Mouse (Mus musculus) hindbrain, embryonic 15.5 days (tissue): ENCODE measurements at regions not wholly inside any gene's neighbourhood (a gene's known extent, or its start where the extent isn't known, plus 50 kb on each side); places are given as distances from the start of the nearest gene placed in this dataset.

Source experiments
- ATAC-seq: fragments of 200-750 bp; cut with Nextera tagmentation; 2 replicates; pipeline ENCODE4 v1.8.0; 2017; ENCODE audit warnings: low read depth, moderate number of reproducible peaks, moderate TSS enrichment; ENCODE audit not compliant: low FRiP score
- H3K27ac ChIP-seq: fragments of 300-500 bp; sonication (generic); replicated peaks from 2 replicates; pipeline ENCODE4 v1.5.1; 2015; ENCODE audit warnings: mild to moderate bottlenecking, inconsistent platforms
- H3K27me3 ChIP-seq: fragments of 300-500 bp; sonication (generic); 2 replicates; pipeline ENCODE4 v1.6.1; 2015; ENCODE audit warnings: control low read depth, inconsistent platforms
- H3K36me3 ChIP-seq: fragments of 300-500 bp; sonication (generic); 2 replicates; pipeline ENCODE4 v1.6.1; 2015; ENCODE audit warnings: control low read depth, inconsistent platforms
- H3K4me1 ChIP-seq: fragments of 300-500 bp; sonication (generic); replicated peaks from 2 replicates; pipeline ENCODE4 v1.6.1; 2015; ENCODE audit warnings: control low read depth, inconsistent platforms
- H3K4me2 ChIP-seq: fragments of 300-500 bp; sonication (generic); 2 replicates; pipeline ENCODE4 v1.6.1; 2015; ENCODE audit warnings: moderate library complexity, mild to moderate bottlenecking, inconsistent platforms
- H3K4me3 ChIP-seq: fragments of 300-500 bp; sonication (generic); 2 replicates; pipeline ENCODE4 v1.5.1; 2015; ENCODE audit warnings: mild to moderate bottlenecking, inconsistent platforms
- H3K9ac ChIP-seq: fragments of 300-500 bp; sonication (generic); 2 replicates; pipeline ENCODE4 v1.6.1; 2015; ENCODE audit warnings: inconsistent platforms
- H3K9me3 ChIP-seq: fragments of 300-500 bp; sonication (generic); 2 replicates; pipeline ENCODE4 v1.6.1; 2016; ENCODE audit warnings: control low read depth, inconsistent platforms
- WGBS: fragments of 180-500 bp; shearing (Covaris S2); methylation state at CpG from one replicate; pipeline ENCODE4 v1.1.7; 2015; 5-methylcytosine and 5-hydroxymethylcytosine counted together

DNA sequence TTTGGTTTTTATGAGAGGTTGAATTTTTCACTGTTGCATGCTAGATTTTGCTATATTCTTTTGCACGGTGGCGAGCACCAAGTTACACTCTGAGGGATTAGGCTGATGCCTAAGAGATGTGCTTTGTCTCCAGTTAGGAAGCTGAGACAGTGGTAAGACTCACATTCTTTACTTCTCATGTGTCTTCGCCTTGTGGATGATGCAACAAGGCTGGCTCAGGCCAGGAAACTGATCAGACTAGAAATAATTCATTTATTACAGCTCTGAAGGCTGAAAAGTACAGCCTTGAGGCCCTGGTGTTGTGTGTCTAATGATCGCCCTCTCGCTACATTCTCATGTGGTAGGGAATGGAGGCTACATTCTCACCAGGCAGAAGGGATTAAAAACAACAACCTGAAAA, 441.6 kb upstream of the Cd180 start:
- Histone ChIP-seq H3K27me3 (no peaks in the 10 kb centered on the region), H3K36me3 (no peaks in the 10 kb centered on the region), H3K27ac (no peak overlapping the region), H3K4me1 (no peaks in the 10 kb centered on the region), H3K4me2 (no peak overlapping the region), H3K9ac (no peak overlapping the region), H3K9me3 (no peaks in the 10 kb centered on the region), H3K4me3 (no peak overlapping the region)
- ATAC-seq: no peak
- 97% methylated on average over 5 of the region's 5 CpGs for WGBS

DNA sequence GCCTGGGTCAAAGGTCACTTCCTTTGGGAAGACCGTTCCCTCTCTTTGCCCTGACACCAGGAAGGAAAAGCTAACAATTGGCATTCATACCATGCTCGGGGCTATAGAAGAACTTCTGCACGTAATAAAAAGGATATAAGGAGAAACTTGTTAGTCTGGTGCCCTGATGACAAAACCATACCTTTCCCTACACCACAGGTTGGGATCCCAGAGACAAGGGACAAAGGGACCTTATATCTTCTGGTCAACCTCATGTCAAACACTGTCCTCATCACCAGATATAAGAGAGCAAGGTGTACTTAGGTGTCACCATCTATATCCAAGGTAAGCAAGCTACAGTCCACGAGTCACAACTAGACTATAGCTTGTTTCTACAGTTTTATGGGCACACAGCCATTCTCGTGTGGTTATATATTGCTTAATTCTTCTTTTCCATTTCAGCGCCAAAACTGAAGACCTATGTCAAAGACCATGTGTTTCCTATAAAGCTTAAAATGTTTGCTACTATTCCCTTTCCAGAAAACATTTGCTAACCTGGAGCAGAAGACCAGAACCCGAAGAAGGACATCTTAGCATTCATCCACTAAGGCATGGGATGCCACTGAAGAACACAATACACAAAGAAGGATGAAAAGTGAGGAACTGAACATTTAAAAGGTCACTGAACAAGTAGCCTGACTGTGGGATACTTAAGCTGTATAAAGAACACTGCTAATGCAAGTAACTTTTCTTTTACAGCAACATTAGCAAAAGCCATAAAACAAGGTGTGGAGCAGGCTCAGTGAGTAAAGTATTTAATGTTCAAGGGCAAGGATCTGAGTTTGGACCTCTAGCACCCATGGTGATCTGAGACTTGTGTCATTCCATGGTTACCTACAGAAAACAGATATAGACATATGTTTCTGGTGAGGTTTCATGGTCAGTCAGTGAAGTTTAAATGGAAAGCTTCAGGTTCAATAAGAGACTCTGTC, 437.7 kb upstream of the Cd180 start:
- no peaks in the 10 kb centered on the region for H3K9me3 ChIP-seq
- H3K4me2 ChIP-seq: no peak overlapping the region
- no peak for ATAC-seq

DNA sequence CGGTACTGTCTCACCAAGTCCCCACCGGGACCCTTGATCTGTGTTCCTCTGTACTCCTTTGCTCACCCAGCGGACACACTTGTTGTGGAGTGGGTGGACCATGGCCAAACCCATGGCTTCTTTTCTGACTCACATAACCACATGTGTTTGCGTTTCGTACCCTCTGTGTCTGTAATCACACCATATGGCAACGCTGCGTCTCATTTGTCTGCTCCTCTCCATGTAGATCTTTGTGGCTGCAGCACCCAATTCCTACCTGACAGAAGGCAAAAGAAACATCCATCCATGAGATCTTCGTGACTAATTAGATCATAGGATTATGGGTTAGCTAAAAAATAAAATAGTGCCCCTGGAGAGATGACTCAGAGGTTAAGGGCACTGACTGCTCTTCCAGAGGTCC, 435.2 kb upstream of the Cd180 start:
- no peak overlapping the region for H3K4me3 ChIP-seq
- H3K4me2 ChIP-seq: no peak overlapping the region
- H3K36me3 ChIP-seq: no peaks in the 10 kb centered on the region
- 90% methylated on average over 8 of the region's 8 CpGs for WGBS
- no peaks in the 10 kb centered on the region for H3K27me3 ChIP-seq
- H3K9ac ChIP-seq: no peak overlapping the region
- H3K27ac ChIP-seq: no peak overlapping the region
- ATAC-seq: no peak
- H3K9me3 ChIP-seq: no peaks in the 10 kb centered on the region
- no peaks in the 10 kb centered on the region for H3K4me1 ChIP-seq

More for the DNA sequence above, 437.7 kb upstream of the Cd180 start:
- Histone ChIP-seq H3K27me3 (no peaks in the 10 kb centered on the region), H3K27ac (no peak overlapping the region), H3K9ac (no peak overlapping the region), H3K4me1 (no peaks in the 10 kb centered on the region), H3K36me3 (no peaks in the 10 kb centered on the region), H3K4me3 (no peak overlapping the region)
- 76% methylated on average over 7 of the region's 7 CpGs for WGBS

DNA sequence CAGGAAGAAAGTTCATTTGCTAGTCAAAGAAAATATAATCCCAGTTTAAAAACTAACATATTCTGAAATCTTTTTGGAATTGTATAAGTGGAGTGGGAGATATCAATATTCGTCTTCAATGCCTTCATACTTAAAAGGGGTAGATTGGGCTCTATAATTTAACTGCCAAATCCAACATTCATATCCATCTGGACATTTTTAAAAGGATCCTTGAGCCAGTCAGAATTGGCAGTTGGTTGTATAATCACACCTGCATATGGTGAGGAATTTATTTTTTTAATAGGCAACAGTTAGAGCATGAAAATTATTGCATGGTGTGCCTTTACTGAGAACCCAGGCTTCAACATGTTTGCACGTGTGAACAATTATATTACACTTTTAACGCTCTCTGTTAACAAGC, 419.5 kb upstream of the Cd180 start:
- 90% methylated on average over 3 of the region's 3 CpGs for WGBS
- H3K9ac ChIP-seq: no peak overlapping the region
- no peaks in the 10 kb centered on the region for H3K36me3 ChIP-seq
- H3K4me1 ChIP-seq: no peaks in the 10 kb centered on the region
- H3K9me3 ChIP-seq: no peaks in the 10 kb centered on the region
- no peak overlapping the region for H3K4me2 ChIP-seq
- no peak overlapping the region for H3K27ac ChIP-seq
- no peak overlapping the region for H3K4me3 ChIP-seq
- ATAC-seq: no peak
- no peaks in the 10 kb centered on the region for H3K27me3 ChIP-seq

DNA sequence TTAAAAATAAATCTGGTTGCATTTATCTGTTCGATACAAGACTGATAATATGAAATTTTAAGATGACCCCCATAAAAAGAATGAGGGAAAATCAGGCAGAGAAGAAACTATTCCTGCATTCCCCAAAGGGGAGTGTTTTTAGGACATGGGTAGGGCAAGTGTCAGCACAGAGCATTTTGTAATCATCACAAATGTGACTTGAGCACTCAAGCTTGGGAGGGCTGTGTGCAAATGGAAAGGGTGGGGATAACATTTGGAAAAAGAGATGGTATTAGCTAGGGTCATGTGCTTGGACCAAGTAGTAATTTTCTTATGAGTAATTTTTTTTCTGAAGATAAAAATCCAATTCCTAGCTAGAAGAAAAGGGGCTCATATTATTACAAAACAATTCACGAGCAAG, 418.1 kb upstream of the Cd180 start:
- no peak for ATAC-seq
- no peak overlapping the region for H3K4me3 ChIP-seq
- H3K9ac ChIP-seq: no peak overlapping the region
- no peaks in the 10 kb centered on the region for H3K4me1 ChIP-seq
- 91% methylated on average over 2 of the region's 2 CpGs for WGBS
- no peaks in the 10 kb centered on the region for H3K36me3 ChIP-seq
- no peak overlapping the region for H3K4me2 ChIP-seq
- no peak overlapping the region for H3K27ac ChIP-seq
- no peaks in the 10 kb centered on the region for H3K27me3 ChIP-seq
- no peaks in the 10 kb centered on the region for H3K9me3 ChIP-seq

DNA sequence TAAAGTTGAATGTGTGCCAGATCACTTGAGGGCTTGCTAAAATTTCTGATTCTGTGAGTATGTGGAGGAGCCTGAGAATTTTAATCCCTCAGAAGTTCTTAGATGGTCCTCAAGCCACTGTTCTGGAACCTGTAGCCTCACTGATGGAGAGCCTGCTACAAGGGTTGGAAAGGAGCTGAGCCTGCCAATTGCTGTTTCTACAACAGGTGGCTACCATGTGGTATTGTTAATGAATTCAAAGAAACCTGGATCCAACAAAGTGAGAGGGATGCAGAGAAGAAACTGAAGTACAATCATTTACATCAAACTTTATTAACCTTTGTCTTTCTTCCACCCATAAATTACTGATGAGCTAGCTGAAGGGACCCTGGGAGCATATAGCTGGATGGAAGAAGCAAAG, 416.5 kb upstream of the Cd180 start:
- H3K4me2 ChIP-seq: no peak overlapping the region
- H3K36me3 ChIP-seq: no peaks in the 10 kb centered on the region
- ATAC-seq: no peak
- no peaks in the 10 kb centered on the region for H3K9me3 ChIP-seq
- no peaks in the 10 kb centered on the region for H3K4me1 ChIP-seq
- no peak overlapping the region for H3K27ac ChIP-seq
- H3K27me3 ChIP-seq: no peaks in the 10 kb centered on the region
- no peak overlapping the region for H3K9ac ChIP-seq
- no peak overlapping the region for H3K4me3 ChIP-seq

DNA sequence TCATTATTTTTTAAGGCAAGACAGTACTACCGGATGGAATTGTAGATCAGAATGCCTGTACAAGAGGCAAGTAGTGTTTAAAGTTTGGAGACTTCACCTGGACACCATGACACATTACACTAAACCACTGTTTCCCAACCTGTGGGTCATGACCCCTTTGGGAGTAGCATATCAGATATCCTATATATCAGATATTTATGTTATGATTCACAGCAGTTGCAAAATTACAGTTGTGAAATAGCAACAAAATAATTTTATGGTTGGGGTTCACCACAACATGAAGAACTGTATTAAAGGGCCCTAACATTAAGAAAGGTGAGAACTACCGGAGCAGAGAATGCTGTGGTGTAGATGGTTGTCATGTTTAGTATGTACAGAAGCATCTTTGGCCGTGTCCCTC, 413.2 kb upstream of the Cd180 start:
- no peak for ATAC-seq
- 94% methylated on average over 3 of the region's 3 CpGs for WGBS
- H3K9ac ChIP-seq: no peak overlapping the region
- H3K4me3 ChIP-seq: no peak overlapping the region
- H3K36me3 ChIP-seq: no peaks in the 10 kb centered on the region
- H3K9me3 ChIP-seq: no peaks in the 10 kb centered on the region
- no peaks in the 10 kb centered on the region for H3K4me1 ChIP-seq
- H3K4me2 ChIP-seq: no peak overlapping the region
- no peaks in the 10 kb centered on the region for H3K27me3 ChIP-seq
- H3K27ac ChIP-seq: no peak overlapping the region

DNA sequence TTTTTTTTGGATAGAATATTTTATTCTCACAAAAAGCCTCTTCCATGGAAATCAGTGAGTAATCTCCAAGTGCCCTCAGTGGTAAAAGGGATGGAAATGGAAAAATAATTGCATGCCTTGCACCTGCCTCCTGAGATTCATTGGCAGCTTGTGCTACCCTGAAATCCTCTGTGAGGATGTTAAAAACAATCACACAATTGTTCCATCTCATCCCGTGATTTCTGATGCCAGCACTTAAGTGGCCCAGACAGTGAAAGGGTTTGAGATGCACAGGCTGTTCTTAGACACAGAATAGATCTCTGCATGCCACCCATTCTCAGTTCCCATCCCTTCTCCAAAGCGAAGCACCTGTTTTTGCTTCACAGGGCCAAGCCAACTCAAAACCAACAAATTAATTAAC, 398.9 kb upstream of the Cd180 start:
- H3K9me3 ChIP-seq: no peaks in the 10 kb centered on the region
- H3K27me3 ChIP-seq: no peaks in the 10 kb centered on the region
- ATAC-seq: no peak
- no peaks in the 10 kb centered on the region for H3K4me1 ChIP-seq
- no peak overlapping the region for H3K4me2 ChIP-seq
- H3K27ac ChIP-seq: no peak overlapping the region
- 80% methylated on average over 2 of the region's 2 CpGs for WGBS
- no peaks in the 10 kb centered on the region for H3K36me3 ChIP-seq
- H3K9ac ChIP-seq: no peak overlapping the region
- no peak overlapping the region for H3K4me3 ChIP-seq

DNA sequence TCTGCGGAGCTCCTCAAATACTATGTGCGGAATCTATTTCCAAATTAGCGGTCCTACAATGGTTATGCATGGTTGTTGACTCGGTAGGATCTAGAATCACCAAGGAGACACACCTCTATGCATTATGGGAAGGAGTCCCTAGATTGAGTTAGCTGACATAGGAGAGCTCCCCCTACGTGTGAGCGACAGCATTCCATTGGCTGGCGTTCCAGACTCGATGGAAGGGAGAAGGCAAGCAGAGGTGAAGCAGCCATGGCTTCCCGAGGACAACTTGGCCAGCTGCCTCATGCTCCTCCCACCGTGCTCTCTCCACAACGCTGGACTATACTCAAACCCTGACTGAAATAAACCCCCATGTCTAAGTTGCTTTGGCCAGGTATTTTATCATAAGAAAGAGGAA, 398.3 kb upstream of the Cd180 start:
- no peak overlapping the region for H3K27ac ChIP-seq
- H3K9ac ChIP-seq: no peak overlapping the region

DNA sequence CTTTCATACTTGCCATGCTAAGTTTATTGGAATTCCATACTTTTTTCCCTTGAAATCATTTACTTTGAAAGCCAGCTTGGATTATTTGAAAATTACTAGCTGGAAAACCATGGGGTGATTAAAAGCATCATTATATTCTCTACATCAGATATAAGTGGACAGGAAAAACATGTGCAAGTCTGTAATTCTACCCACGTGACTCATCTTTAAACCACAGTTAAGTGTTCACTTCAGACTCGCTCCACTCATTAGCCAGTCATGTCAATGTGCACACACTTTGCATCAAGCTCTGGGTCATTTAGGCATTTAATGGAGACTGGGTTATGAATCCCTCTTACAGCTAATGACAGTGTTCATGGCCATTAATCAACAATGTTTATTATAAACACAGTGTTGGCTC, 385.4 kb upstream of the Cd180 start:
- no peak for ATAC-seq
- WGBS: 67% methylated on average over 2 of the region's 2 CpGs
- H3K4me3 ChIP-seq: no peak overlapping the region

More for the DNA sequence above, 398.3 kb upstream of the Cd180 start:
- H3K4me1 ChIP-seq: no peaks in the 10 kb centered on the region
- 88% methylated on average over 11 of the region's 11 CpGs for WGBS
- H3K27me3 ChIP-seq: no peaks in the 10 kb centered on the region
- H3K36me3 ChIP-seq: no peaks in the 10 kb centered on the region
- ATAC-seq: no peak
- no peak overlapping the region for H3K4me3 ChIP-seq
- H3K9me3 ChIP-seq: no peaks in the 10 kb centered on the region
- H3K4me2 ChIP-seq: no peak overlapping the region

DNA sequence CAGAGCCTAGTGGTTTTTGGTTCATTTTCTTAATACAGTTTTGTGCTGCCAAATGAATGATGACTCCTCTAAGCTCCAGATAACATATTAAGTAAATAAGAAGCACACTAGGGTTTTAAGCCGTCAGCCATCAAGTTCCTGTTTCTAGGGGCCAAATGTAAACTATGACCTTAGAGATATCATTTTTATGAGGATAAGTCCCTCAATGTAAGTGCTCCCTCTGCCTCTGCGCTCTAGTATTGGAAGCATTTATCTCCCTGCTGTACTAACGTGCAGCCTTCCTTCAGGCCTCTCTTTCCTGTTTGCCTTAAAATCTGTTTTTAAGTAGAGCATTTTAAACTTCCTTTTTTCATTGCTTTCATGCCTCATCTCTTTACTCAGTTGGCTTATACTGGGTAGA, 381.3 kb upstream of the Cd180 start:
- no peak for ATAC-seq

More for the DNA sequence above, 385.4 kb upstream of the Cd180 start:
- H3K4me1 ChIP-seq: no peaks in the 10 kb centered on the region
- no peak overlapping the region for H3K27ac ChIP-seq
- H3K9me3 ChIP-seq: no peaks in the 10 kb centered on the region
- H3K36me3 ChIP-seq: no peaks in the 10 kb centered on the region
- H3K27me3 ChIP-seq: no peaks in the 10 kb centered on the region
- H3K4me2 ChIP-seq: no peak overlapping the region
- no peak overlapping the region for H3K9ac ChIP-seq

DNA sequence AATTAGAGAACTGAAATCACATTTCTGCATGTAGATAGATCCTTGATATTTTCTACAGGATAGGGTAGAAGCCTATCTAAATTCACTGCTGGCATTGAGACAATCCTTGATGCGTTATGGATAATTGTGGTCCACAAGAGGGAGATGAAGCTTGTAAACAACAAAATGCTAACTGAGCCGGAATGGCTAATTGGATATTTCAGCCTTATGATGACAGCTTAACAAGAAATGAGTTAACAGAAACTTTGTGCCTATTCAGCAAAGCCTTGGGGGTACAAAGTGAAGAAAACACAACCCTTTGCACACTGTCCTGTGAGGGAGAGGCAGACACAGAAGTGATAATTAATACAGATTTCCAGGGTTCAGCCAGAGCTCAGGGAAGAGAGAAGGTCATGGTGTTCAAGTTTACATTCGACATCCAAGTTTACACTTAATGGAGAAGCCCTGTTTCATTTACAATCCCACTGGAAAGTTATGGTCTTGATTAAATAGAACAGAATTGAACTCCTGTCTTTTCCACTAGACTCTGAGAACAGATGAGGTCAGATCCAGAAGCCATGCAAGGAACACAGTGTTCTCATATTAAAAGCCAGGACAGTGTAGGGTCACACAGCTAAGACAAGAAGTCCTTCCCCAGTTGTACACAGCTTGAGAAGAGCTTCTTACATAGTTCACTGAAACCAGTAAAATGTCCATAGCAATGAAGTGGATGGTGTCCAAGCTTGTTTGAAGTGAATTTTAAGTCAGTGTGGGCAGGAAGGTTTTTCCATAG, 377.3 kb upstream of the Cd180 start:
- no peak overlapping the region for H3K27ac ChIP-seq
- H3K9ac ChIP-seq: no peak overlapping the region
- H3K9me3 ChIP-seq: no peaks in the 10 kb centered on the region
- no peak overlapping the region for H3K4me3 ChIP-seq
- no peak for ATAC-seq
- no peaks in the 10 kb centered on the region for H3K4me1 ChIP-seq
- H3K27me3 ChIP-seq: no peaks in the 10 kb centered on the region
- no peaks in the 10 kb centered on the region for H3K36me3 ChIP-seq
- WGBS: 76% methylated on average over 3 of the region's 3 CpGs
- no peak overlapping the region for H3K4me2 ChIP-seq

More for the DNA sequence above, 381.3 kb upstream of the Cd180 start:
- WGBS: 60% methylated on average over 3 of the region's 3 CpGs
- H3K27ac ChIP-seq: no peak overlapping the region
- no peaks in the 10 kb centered on the region for H3K36me3 ChIP-seq
- H3K4me3 ChIP-seq: no peak overlapping the region
- H3K4me2 ChIP-seq: no peak overlapping the region
- no peaks in the 10 kb centered on the region for H3K27me3 ChIP-seq
- no peak overlapping the region for H3K9ac ChIP-seq
- no peaks in the 10 kb centered on the region for H3K9me3 ChIP-seq
- no peaks in the 10 kb centered on the region for H3K4me1 ChIP-seq
